Mouse (Mus musculus) brown adipose tissue, adult 24 weeks (tissue): Measurements from ENCODE around the gene Ly6g6f. TPM values are rescaled to one million over a fixed set of nuclear protein-coding genes. Genes with fewer than 3 reads are reported as not detected.

ENCODE experiments used
- H3K27ac ChIP-seq: fragments of 200-500 bp; replicated peaks from 2 replicates; pipeline ENCODE4 v1.5.1; 2012; ENCODE audit warnings: low read depth, mild to moderate bottlenecking, low read length
- H3K4me1 ChIP-seq: fragments of 200-500 bp; 2 replicates; pipeline ENCODE4 v1.6.1; 2012; ENCODE audit warnings: low read length, mixed read lengths; ENCODE audit not compliant: control insufficient read depth, insufficient read depth, insufficient read length
- H3K4me3 ChIP-seq: fragments of 200-500 bp; 2 replicates; pipeline ENCODE4 v1.5.1; 2012; ENCODE audit warnings: low read depth, mild to moderate bottlenecking, low read length, moderate library complexity; ENCODE audit not compliant: insufficient read depth
- polyA plus RNA-seq: library from polyadenylated mRNA; stranded (reverse); fragments of >200 nt; gene quantifications from 2 replicates; pipeline ENCODE4 v1.2.4, GENCODE M21; 2012; ENCODE audit not compliant: missing spikeins, insufficient read depth, insufficient read length

Ly6g6f gene
- polyA plus RNA-seq, 1 experiment = not detected

GRCm38 (mm10) chr17:35076507-35077176 is 8.8 kb downstream of the Ly6g6f start, which contains the start of gene Ly6g6e:
TSS of gene Ly6g6e (plus strand) at chr17:35076902.
- Histone ChIP-seq H3K4me1 (no peaks in the 10 kb centered on the region), H3K4me3 (peak within 1 kb of the TSS; percentile 63), H3K27ac (peak within 1 kb of the TSS; percentile 40)

- no peak overlapping the region for H3K27ac ChIP-seq
- H3K4me1 ChIP-seq = no peaks in the 10 kb centered on the region
- no peak overlapping the region for H3K4me3 ChIP-seq
Observed at GRCm38 (mm10) chr17:35074097-35074496, 11.3 kb downstream of the Ly6g6f start.

- Histone ChIP-seq H3K4me1 (no peaks in the 10 kb centered on the region), H3K4me3 (no peak overlapping the region), H3K27ac (no peak overlapping the region)
Observed at GRCm38 (mm10) chr17:35071454-35071853, 14.0 kb downstream of the Ly6g6f start.

- Histone ChIP-seq H3K27ac (no peak overlapping the region), H3K4me3 (no peak overlapping the region), H3K4me1 (no peaks in the 10 kb centered on the region)
Observed at GRCm38 (mm10) chr17:35070556-35071229, 14.7 kb downstream of the Ly6g6f start.

- H3K27ac ChIP-seq = no peak overlapping the region
Observed at GRCm38 (mm10) chr17:35068213-35068914, 17.0 kb downstream of the Ly6g6f start.

GRCm38 (mm10) chr17:35066084-35066483 is 19.3 kb downstream of the Ly6g6f start, which contains the start of gene Mpig6b:
TSS of gene Mpig6b (minus strand) at chr17:35066184.
- no peaks in the 10 kb centered on the region for H3K4me1 ChIP-seq
- no peak within 1 kb of the TSS for H3K27ac ChIP-seq
- peak within 1 kb of the TSS; percentile 42 for H3K4me3 ChIP-seq

More at GRCm38 (mm10) chr17:35068213-35068914, 17.0 kb downstream of the Ly6g6f start:
- H3K4me3 ChIP-seq = no peak overlapping the region
- H3K4me1 ChIP-seq = no peaks in the 10 kb centered on the region

GRCm38 (mm10) chr17:35064951-35065947 is 20.2 kb downstream of the Ly6g6f start, which contains the start of gene Ly6g6c:
TSS of gene Ly6g6c (plus strand) at chr17:35065388.
- Histone ChIP-seq H3K27ac (no peak within 1 kb of the TSS), H3K4me1 (no peaks in the 10 kb centered on the region), H3K4me3 (peak within 1 kb of the TSS; percentile 42)

- H3K4me1 ChIP-seq = no peaks in the 10 kb centered on the region
- H3K27ac ChIP-seq = no peak overlapping the region
- H3K4me3 ChIP-seq = 0 out of 2 replicates have a peak overlapping the region, but pooled peaks have one; percentile 42
Observed at GRCm38 (mm10) chr17:35064378-35064877, 21.0 kb downstream of the Ly6g6f start.

- Histone ChIP-seq H3K27ac (no peak overlapping the region), H3K4me1 (no peaks in the 10 kb centered on the region; the same call in 1 of the 2 replicates), H3K4me3 (no peak overlapping the region)
Observed at GRCm38 (mm10) chr17:35063466-35063865, 21.9 kb downstream of the Ly6g6f start.

GRCm38 (mm10) chr17:35061299-35061698 is 24.1 kb downstream of the Ly6g6f start:
- H3K4me3 ChIP-seq = no peak overlapping the region
- H3K27ac ChIP-seq = no peak overlapping the region
- no peaks in the 10 kb centered on the region; the same call in 1 of the 2 replicates for H3K4me1 ChIP-seq

- peak overlapping the region; percentile 89; the same call in 1 of the 2 replicates for H3K4me3 ChIP-seq
- no peak overlapping the region for H3K27ac ChIP-seq
- H3K4me1 ChIP-seq = no peaks in the 10 kb centered on the region; the same call in 1 of the 2 replicates
Observed at GRCm38 (mm10) chr17:35060737-35061297, 24.6 kb downstream of the Ly6g6f start.

- H3K4me3 ChIP-seq = peak overlapping the region; percentile 89
- no peaks in the 10 kb centered on the region; the same call in 1 of the 2 replicates for H3K4me1 ChIP-seq
- H3K27ac ChIP-seq = no peak overlapping the region
Observed at GRCm38 (mm10) chr17:35060071-35060470, 25.3 kb downstream of the Ly6g6f start.

GRCm38 (mm10) chr17:35058911-35059892 is 26.2 kb downstream of the Ly6g6f start, which contains the start of gene Ddah2:
TSS of gene Ddah2 (plus strand) at chr17:35059035.
- H3K4me1 ChIP-seq = no peaks in the 10 kb centered on the region; the same call in 1 of the 2 replicates
- H3K4me3 ChIP-seq = peak within 1 kb of the TSS; percentile 89
- H3K27ac ChIP-seq = peak within 1 kb of the TSS; percentile 82
